Mouse (Mus musculus) kidney, postnatal 36 days (tissue): ENCODE data around the gene Ccnt1.
A peak's percentile ranks its signal among the peaks of the same experiment; 100 is the strongest.

Source experiments
- DNase-seq, 2 experiments: peaks; one replicate each; pipeline ENCODE4 v3.0.0; 2021 to 2022; ENCODE audit warnings: mixed read lengths in 2 of 2

The Ccnt1 gene

DNA sequence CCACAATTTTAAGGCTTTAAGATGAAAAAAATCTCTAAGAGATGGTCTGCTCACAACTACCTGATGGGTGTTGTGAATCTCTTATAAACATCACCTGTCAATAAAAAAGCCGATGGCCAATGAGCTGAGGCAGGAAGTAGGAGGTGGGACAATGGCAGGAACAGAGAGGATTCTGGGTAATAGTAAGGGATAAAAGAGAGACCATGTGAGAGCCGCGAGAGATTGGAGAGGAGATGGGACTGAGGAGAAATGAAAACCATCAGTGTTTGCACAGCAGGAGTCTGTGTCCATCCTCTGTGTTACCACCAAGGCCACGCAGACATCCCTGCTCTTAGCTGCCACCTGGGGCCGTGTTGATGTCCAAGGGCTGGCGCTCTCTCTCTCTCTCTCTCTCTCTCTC, 63.4 kb downstream of the Ccnt1 start:
- no peak for DNase-seq

DNA sequence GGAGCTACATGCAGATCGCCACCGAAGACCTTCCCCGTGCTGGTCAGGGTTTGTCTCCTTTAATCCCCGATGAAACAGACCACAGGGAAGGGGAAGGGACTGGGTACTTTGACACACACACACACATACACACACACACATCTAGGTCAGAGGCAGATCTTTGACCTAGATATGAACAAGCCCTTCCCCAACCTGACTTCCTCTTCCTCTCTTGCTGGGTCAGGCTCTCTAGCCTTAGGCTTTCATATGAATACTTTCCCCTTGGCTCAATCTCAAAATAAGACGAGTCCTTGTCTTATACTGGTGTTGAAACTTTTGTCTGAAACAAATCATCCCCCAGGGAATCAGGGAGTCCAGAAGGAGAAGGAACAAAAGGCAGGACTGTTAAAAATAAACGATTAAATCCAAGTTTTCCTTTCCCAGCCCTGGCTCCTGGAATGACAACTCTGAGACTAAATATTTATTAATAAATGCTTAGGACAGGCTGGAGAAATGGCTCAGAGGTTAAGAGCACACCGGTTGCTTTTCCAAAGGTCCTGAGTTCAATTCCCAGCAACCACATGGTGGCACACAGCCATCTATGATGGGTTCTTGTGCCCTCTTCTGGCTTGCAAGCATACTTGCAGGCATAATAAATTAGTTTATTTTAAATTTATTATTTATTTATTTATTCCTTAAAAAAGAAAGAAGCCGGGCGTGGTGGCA, 64.3 kb downstream of the Ccnt1 start:
- DNase-seq = peak; percentile 26 to 44

DNA sequence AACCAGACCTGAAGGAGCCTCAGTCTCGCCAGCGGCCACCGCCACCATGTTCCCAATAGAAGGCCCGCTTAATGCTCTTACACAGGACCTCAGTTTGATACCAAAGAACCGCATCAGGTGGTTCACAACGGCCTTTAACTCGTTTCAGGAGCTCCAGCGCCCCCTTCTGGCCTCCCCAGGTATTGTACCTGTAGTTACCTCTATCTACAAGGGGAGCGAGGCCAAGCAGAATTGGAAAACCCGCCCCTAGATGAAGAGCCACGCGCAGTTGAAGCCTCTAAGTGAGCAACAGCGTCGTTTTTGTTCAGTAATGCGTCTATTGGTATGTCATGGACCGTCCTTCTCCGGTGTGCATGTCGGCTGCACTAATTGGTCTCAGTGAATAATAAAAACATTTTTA, 66.2 kb downstream of the Ccnt1 start:
- DNase-seq = peak; percentile 52 to 89

DNA sequence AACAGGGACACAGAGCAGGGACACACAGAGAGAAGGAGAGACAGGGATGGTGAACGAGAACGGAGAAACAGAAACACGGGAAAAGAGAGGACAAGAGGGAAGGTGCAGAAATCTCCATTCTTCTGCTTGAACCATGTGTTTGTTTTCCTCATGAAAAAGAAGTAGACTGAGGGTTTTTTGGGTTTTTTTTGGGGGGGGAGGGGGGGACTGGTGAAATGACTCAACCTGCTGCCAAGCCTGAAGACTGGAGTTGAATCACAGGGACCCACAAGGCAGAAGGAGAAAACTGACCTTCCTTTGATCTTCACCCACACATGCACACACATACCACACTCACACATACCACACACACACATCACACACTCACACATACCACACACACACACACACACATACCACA, 67.4 kb downstream of the Ccnt1 start:
- DNase-seq = no peak

DNA sequence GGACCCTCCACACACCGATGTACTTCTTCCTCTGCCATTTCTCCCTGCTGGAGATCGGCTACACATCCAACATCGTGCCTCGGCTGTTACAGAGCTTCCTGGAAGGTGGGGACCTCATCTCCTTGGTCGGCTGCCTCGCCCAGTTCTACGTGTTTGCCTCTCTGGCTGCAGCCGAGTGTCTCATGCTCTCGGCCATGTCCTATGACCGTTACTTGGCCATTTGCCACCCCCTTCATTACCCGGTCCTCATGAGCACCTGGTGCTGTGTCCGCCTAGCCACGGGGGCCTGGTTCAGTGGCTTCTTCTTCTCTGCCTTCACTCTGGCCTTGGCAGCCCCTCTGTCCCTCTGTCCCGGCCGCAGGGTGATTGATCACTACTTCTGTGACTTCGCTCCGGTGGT, 73.1 kb downstream of the Ccnt1 start:
- no peak for DNase-seq

DNA sequence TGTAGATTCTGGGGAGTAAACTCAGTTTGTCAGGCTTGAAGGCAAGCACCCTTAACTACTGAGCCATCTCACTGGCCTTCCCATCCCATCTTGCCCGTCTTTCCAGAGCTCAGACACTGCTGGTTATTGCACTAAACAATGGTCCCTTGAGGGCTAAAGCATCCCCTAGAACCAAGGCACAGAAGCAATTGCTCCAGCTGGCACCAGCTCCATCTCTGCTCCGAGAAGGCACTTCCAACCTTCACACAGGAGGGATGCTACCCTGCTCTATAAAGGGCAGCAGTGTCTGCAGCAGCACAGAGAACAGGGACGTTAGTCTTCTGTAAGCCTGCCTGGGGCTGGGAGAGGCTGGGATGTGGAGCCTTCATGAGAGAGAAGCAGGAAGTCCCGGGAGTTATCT, 78.6 kb downstream of the Ccnt1 start, which contains the start of gene Olfr279:
Gene Olfr279, plus strand, starts transcription at position 301 of the 400 bp plus-strand sequence.
- DNase-seq = no peak

DNA sequence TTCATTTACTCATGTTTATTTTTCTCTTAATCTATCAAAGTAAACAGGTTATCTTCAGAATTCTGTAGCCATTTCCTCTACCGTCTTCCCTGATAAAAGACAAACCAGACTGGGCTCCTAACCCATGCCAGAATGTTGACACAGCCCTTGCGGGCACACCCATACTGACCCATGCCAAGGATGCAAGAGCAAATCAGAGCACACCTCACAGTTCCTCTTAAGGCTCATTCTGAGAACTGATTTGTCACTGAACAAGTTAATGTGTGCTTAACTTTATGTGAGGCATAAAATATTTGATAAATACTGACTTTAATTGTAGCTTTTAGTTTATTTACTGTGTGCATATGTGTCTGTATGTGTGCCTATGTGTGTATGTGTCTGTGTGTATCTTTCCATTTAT, 79.4 kb downstream of the Ccnt1 start:
- no peak for DNase-seq
